Mouse (Mus musculus) E14TG2a.4 (cell line): ENCODE measurements around the gene Ms4a3.

Source experiments
- H3K27me3 ChIP-seq: 2 replicates; pipeline ENCODE4 v1.6.1; 2014; ENCODE audit warnings: low read length, control low read depth; ENCODE audit not compliant: insufficient read depth
- H3K36me3 ChIP-seq: 2 replicates; pipeline ENCODE4 v1.6.1; 2014; ENCODE audit warnings: low read length, control low read depth; ENCODE audit not compliant: insufficient read depth
- H3K4me1 ChIP-seq: replicated peaks from 2 replicates; pipeline ENCODE4 v1.6.1; 2014; ENCODE audit warnings: low read depth, low read length, control low read depth
- H3K4me3 ChIP-seq: replicated peaks from 2 replicates; pipeline ENCODE4 v1.5.1; 2014; ENCODE audit warnings: mild to moderate bottlenecking, low read length
- H3K9me3 ChIP-seq: 2 replicates; pipeline ENCODE4 v1.6.1; 2014; ENCODE audit warnings: low read length, control low read depth
- CTCF ChIP-seq: conservative IDR thresholded peaks from 2 replicates; pipeline ENCODE4 v1.5.1; 2014; ENCODE audit warnings: low read length
- NANOG ChIP-seq: IDR thresholded peaks from 2 replicates; pipeline ENCODE4 v1.6.1; 2014; ENCODE audit warnings: borderline replicate concordance, low read length, mixed read lengths
- POU5F1 ChIP-seq: IDR thresholded peaks from 2 replicates; pipeline ENCODE4 v1.6.1; 2014; ENCODE audit warnings: low read length, borderline replicate concordance

Gene Ms4a3

DNA sequence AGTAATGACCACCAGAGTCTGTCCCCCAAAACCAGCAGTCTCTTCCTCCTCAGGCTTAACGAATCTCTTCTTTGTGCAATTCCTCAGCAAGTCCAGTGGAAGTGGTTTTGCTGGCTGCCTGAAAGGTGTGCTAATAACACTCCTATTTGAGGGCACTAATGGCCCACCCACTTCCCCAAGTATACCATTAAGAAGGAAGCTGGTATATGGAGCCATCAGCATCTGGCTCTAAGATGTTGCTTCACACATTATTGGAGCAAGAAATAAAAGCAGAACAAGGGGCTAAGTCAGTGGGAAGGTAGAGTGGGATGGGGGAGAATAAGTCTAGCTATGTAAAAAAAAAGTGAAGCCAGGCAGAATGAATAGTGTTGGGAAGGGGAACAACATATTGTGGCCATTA, at the start of gene Ms4a3:
Gene Ms4a3 (minus strand): TSS at position 120 of the 400 bp plus-strand sequence.
- no peak within 1 kb of the TSS for H3K4me3 ChIP-seq

DNA sequence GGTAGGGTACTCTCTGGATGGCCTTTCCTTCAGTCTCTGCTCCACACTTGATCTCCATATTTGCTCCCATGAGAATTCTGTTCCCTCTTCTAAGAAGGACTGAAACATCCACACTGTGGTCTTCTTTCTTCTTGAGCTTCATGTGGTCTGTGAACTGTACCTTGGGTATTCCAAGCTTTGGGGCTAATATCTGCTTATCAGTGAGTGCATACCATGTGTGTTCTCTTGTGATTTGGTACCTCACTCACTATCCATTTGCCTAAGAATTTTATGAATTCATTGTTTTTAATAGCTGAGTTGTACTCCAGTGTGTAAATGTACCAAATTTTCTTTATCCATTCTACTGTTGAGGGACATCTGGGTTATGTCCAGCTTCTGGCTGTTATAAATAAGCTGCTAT, 20.9 kb upstream of the Ms4a3 start:
- Histone ChIP-seq H3K4me1 (no peaks in the 10 kb centered on the region), H3K36me3 (no peaks in the 10 kb centered on the region), H3K9me3 (no peaks in the 10 kb centered on the region), H3K4me3 (no peak overlapping the region), H3K27me3 (no peaks in the 10 kb centered on the region)
- TF ChIP-seq NANOG (no peak), POU5F1 (no peak), CTCF (no peak)

More for the DNA sequence above, at the start of gene Ms4a3:
- TF ChIP-seq NANOG: no peak
- no peak for TF ChIP-seq POU5F1
- TF ChIP-seq CTCF: no peak
- Histone ChIP-seq H3K9me3 (no peaks in the 10 kb centered on the region), H3K36me3 (no peaks in the 10 kb centered on the region), H3K4me1 (no peaks in the 10 kb centered on the region), H3K27me3 (no peaks in the 10 kb centered on the region)

DNA sequence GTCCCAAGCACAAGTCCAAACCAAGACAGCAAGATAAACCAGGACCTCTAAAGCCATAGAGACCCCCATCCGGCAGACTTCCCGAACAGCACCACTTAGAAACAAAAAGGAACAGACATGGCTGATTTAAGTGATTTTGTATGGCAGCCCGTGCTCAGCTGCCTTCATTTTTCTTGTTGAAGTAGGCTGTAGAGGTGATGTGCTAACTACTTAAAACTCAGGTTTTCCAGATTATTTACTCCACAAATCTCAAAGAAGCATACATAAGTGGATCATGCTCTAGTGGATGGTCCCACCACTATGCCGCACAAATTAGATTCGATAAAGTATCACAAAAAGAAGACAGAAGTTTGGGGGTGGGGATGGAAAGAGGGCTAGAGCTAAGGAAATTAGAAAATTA, 19.8 kb upstream of the Ms4a3 start, which contains the start of gene Oosp2:
Gene Oosp2 (minus strand): TSS at position 101 of the 400 bp plus-strand sequence.
- H3K27me3 ChIP-seq: no peaks in the 10 kb centered on the region
- no peak for TF ChIP-seq CTCF
- no peak for TF ChIP-seq NANOG
- TF ChIP-seq POU5F1: no peak
- H3K36me3 ChIP-seq: no peaks in the 10 kb centered on the region
- H3K9me3 ChIP-seq: no peaks in the 10 kb centered on the region
- no peaks in the 10 kb centered on the region for H3K4me1 ChIP-seq
- no peak within 1 kb of the TSS for H3K4me3 ChIP-seq

DNA sequence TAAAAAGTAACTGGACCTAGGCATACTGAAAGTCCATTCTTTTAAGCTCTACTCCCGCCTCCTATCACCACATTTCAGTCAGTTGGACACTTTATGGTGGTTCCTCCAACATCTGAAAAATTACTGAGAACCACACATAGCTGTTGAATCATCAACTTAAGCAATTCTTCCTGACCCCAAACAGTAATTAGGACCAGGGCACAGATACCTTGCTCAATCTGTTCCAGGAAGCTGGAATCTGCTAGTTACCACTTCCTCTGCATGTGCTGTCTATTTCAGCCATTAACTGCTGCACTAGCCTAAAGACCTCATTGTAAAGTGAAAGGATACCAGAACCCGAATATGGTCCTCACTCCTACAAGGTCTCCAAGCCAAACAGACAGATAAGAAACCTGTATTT, 18.5 kb upstream of the Ms4a3 start:
- H3K4me1 ChIP-seq: no peaks in the 10 kb centered on the region
- no peaks in the 10 kb centered on the region for H3K27me3 ChIP-seq
- H3K4me3 ChIP-seq: no peak overlapping the region
- H3K36me3 ChIP-seq: no peaks in the 10 kb centered on the region
- TF ChIP-seq POU5F1: no peak
- TF ChIP-seq NANOG: no peak
- no peak for TF ChIP-seq CTCF
- no peaks in the 10 kb centered on the region for H3K9me3 ChIP-seq

DNA sequence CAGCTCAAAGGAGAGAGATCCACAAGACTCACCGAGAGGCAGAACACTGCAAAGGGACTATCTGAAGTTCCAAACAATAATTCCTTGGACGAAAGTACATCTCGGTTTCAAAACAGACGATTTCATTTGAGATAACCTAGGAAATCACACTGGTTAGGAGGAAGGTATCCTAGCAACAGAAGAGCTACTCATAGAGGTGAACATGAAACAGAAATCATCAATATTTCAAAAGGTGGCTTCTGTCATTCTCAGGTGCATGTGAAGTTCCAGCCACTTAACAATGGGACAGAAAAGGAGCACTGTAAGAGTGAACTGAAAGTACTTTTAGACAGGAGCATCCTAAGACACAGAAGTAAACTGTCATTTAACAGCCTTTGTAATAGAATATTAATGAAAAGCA, 8.9 kb upstream of the Ms4a3 start:
- H3K27me3 ChIP-seq: no peaks in the 10 kb centered on the region
- no peaks in the 10 kb centered on the region for H3K36me3 ChIP-seq
- H3K4me3 ChIP-seq: no peak overlapping the region
- no peaks in the 10 kb centered on the region for H3K9me3 ChIP-seq
- H3K4me1 ChIP-seq: no peaks in the 10 kb centered on the region
- TF ChIP-seq NANOG (no peak), POU5F1 (no peak), CTCF (no peak)

DNA sequence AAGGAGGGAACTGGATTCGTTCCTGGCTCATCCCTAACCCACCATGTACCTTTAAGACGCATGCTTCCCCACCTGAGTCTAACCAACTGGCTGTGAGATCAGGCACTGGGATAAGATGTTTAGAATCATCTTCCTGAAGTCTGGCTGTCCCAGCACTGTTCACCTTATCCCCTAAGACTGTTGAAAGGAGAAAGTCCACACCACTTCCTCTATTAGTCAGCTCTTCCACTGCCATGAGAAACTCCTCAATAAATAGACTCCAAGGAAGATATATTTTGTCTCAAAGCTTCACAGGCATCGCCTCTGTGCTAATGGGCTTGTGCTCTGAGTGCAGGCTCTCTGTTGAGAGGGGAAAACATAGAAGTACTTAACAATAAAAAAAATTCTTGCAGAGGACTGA, 5.5 kb upstream of the Ms4a3 start:
- Histone ChIP-seq H3K4me3 (no peak overlapping the region), H3K9me3 (no peaks in the 10 kb centered on the region), H3K4me1 (no peaks in the 10 kb centered on the region), H3K27me3 (no peaks in the 10 kb centered on the region), H3K36me3 (no peaks in the 10 kb centered on the region)
- no peak for TF ChIP-seq NANOG
- no peak for TF ChIP-seq CTCF
- TF ChIP-seq POU5F1: no peak

DNA sequence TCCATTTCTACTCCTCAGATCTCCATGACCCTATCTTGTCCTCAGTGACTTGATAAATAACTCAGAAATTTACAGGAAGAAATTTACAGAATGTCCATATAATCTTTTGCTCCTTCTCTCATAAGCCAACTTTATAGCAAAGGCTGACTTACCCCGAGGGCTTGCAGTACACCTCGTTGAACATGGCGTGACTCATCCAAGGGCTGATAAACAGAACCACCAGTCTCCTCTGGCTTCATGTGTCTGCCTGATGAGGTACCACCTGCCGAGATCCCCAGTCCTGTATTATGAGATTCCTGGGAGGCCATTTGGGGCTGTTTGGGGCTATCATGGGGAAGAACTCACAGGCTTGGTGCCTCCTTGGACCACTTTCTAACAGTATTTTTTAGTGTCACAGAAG, 1.6 kb downstream of the Ms4a3 start:
- Histone ChIP-seq H3K36me3 (no peaks in the 10 kb centered on the region), H3K27me3 (no peaks in the 10 kb centered on the region), H3K4me3 (no peak overlapping the region), H3K4me1 (no peaks in the 10 kb centered on the region), H3K9me3 (no peaks in the 10 kb centered on the region)
- TF ChIP-seq NANOG: no peak
- no peak for TF ChIP-seq CTCF
- no peak for TF ChIP-seq POU5F1

DNA sequence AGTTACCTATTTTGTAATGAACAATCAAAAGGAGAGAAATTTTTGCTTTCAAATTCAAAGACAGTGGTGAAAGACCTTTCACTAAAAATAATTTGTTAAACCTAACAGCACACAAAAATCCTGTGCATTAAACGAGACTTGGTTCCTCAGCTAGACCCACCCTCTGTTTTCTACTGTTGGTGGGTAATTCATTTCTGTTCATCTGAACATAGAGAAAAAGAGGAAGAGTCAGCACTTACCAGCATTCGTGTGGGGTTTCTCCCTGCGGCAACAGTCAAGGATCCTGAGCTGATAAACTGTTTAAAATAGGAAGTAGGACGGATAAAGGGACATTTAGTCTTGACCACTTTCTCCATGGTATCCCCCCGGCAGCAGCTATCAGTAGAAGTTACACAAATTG, 5.1 kb downstream of the Ms4a3 start:
- no peak overlapping the region for H3K4me3 ChIP-seq
- H3K36me3 ChIP-seq: no peaks in the 10 kb centered on the region
- H3K9me3 ChIP-seq: no peaks in the 10 kb centered on the region
- no peak for TF ChIP-seq NANOG
- TF ChIP-seq POU5F1: no peak
- TF ChIP-seq CTCF: no peak
- no peaks in the 10 kb centered on the region for H3K4me1 ChIP-seq
- H3K27me3 ChIP-seq: no peaks in the 10 kb centered on the region

DNA sequence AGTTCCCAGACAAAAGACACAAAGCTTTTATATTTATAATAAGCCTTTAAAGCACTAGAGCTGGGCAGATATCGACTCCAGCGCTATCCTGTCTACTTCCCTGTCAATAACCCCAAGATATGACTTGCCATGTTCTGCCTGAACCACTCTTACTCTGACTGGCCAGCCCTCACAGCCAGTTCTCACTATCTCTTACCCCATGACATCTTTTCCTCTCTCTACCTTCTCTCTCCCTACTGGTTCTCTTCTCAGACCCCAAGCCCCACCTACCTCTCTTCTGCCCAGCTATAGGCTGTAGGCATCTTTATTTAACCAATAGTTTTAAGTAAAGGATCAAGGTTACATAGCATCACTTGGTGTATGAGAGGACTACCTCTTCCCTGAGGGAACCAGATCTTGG, 6.3 kb downstream of the Ms4a3 start:
- Histone ChIP-seq H3K27me3 (no peaks in the 10 kb centered on the region), H3K4me3 (no peak overlapping the region), H3K4me1 (no peaks in the 10 kb centered on the region), H3K36me3 (no peaks in the 10 kb centered on the region), H3K9me3 (no peaks in the 10 kb centered on the region)
- TF ChIP-seq NANOG: no peak
- no peak for TF ChIP-seq CTCF
- no peak for TF ChIP-seq POU5F1
